Mouse (Mus musculus) liver, adult 2 months (tissue): Measurements from ENCODE around the gene Srp54a.
"Not testable (repeated sequence)": the region's sequence is repeated elsewhere in the genome, so short reads cannot be mapped to it uniquely, and the experiment has no call there.

Experiments used
- CTCF ChIP-seq: fragments of 200-500 bp; IDR thresholded peaks from 2 replicates; pipeline ENCODE4 v1.5.1; 2011; ENCODE audit warnings: low read depth, low read length, control low read depth
- POLR2A ChIP-seq: fragments of 200-500 bp; IDR thresholded peaks from 2 replicates; pipeline ENCODE4 v1.6.1; 2011; ENCODE audit warnings: low read length, control low read depth; ENCODE audit not compliant: insufficient read depth; ENCODE audit errors: extremely low read depth

GRCm38 (mm10) chr12:55124242-55124641 is 44.2 kb downstream of the Srp54a start, which contains the start of gene Fam177a:
- not testable (repeated sequence) for TF ChIP-seq CTCF, POLR2A
